Mouse (Mus musculus): ENCODE measurements around the gene Sgca. TPM values are rescaled to one million over a fixed set of nuclear protein-coding genes. Genes with fewer than 3 reads are reported as not detected.

The Sgca gene
- polyA plus RNA-seq, 1 experiment from 2014 or later: 0.69 TPM

DNA sequence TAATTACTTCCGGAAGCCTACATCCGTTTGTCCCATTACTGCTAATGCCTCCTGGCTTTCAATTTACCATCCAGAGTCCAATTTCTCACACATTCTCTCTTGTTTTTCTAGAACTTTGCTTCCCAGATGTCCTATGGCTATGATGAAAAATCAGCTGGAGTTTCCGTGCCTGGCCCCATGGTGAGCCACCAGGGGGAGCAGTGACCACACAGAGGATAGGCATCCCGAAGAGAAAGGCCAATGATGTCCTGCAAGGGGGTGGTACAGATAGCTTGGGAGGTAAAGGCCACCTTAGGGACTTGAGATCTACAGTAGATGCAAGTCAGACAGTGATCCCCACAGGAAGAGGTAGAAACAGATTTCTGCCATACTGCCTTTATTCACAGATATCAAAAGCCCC lies 36.8 kb downstream of the Sgca start:
- H3K9ac ChIP-seq: peak overlapping the region; percentile 25
- H3K9me3 ChIP-seq: no peaks in the 10 kb centered on the region
- H3K4me2 ChIP-seq: peak overlapping the region; percentile 71
- peak overlapping the region; percentile 58; the same call in 1 of the 2 replicates for H3K4me3 ChIP-seq
- peaks cover 37% of the 10 kb centered on the region for H3K4me1 ChIP-seq
- H3K36me3 ChIP-seq: peaks cover 43% of the 10 kb centered on the region
- 17% methylated on average over 4 of the region's 4 CpGs for WGBS
- ATAC-seq (ENCODE audit: borderline replicate concordance, extremely low read depth, low FRiP score, low TSS enrichment): no peak
- no peak overlapping the region for H3K27ac ChIP-seq
- peaks cover 14% of the 10 kb centered on the region; the same call in 1 of the 2 replicates for H3K27me3 ChIP-seq

DNA sequence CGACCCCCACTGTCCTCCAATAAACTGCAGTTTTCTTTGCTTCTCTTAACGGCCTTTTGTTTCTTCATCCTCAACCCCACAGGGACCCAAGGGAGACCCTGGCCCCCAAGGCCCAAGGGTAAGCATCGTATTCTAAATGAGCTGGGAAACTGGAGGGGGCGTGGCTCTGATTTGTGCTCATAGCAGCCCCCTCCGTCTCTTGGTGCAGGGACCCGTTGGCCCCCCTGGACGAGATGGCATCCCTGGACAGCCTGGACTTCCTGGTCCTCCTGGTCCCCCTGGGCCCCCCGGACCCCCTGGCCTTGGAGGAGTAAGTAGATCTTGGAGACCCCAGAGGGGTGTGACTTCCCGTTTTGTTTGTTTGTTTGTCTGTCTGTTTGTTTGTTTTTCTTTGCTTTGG lies 37.8 kb downstream of the Sgca start:
- 19% methylated on average over 9 of the region's 9 CpGs for WGBS
- H3K27ac ChIP-seq: no peak overlapping the region
- H3K36me3 ChIP-seq: peaks cover 38% of the 10 kb centered on the region
- H3K4me3 ChIP-seq: peak overlapping the region; percentile 58
- ATAC-seq (ENCODE audit: borderline replicate concordance, extremely low read depth, low FRiP score, low TSS enrichment): no peak
- H3K9ac ChIP-seq: 0 out of 2 replicates have a peak overlapping the region, but pooled peaks have one; percentile 35
- H3K9me3 ChIP-seq: no peaks in the 10 kb centered on the region
- H3K4me2 ChIP-seq: peak overlapping the region; percentile 71
- H3K4me1 ChIP-seq: peaks cover 47% of the 10 kb centered on the region
- H3K27me3 ChIP-seq: peaks cover 14% of the 10 kb centered on the region; the same call in 1 of the 2 replicates

DNA sequence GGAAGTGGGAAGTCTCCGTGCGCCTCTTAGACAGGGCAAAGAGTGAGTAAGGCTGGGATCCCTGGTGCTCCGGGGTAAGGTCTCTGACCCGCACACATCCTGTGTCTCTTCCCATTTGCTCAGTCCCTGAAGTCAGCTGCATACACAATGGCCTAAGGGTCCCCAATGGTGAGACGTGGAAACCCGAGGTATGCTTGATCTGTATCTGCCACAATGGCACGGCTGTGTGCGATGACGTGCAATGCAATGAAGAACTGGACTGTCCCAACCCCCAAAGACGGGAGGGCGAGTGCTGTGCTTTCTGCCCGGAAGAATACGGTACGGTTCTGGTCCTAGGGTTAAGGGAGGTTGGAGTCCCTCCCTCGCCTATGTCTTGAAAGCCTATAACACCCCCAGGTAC lies 38.3 kb downstream of the Sgca start:
- Histone ChIP-seq H3K4me3 (peak overlapping the region; percentile 58), H3K27me3 (peaks cover 14% of the 10 kb centered on the region; the same call in 1 of the 2 replicates), H3K4me1 (peaks cover 52% of the 10 kb centered on the region), H3K27ac (peak overlapping the region; percentile 94), H3K9ac (peak overlapping the region; percentile 35), H3K9me3 (no peaks in the 10 kb centered on the region), H3K4me2 (peak overlapping the region; percentile 71), H3K36me3 (peaks cover 33% of the 10 kb centered on the region)
- WGBS: 3% methylated on average over 15 of the region's 15 CpGs
- ATAC-seq (ENCODE audit: borderline replicate concordance, extremely low read depth, low FRiP score, low TSS enrichment): no peak

DNA sequence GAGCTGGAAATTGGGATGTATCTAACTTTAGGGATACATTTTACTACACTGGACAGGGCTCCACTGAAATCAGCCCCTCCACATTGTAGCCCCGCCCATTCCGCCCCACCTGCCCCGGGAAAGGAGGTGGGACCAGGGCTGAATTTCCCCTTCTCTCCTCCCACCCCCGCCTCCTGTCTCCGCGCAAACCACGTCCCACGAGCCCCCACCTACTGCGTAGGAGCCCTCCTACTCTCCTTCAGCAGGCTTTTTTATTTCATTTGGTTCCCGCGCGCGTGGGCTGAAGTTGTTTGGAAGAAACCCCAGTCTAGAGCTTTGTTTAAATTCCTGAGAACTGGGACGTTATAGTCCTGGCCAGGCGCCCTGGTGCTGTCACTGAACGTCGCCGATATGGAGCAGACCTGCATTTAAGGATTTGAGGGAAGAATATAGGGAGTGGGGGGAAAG lies 38.8 kb downstream of the Sgca start:
- Histone ChIP-seq H3K4me1 (peaks cover 52% of the 10 kb centered on the region), H3K36me3 (peaks cover 30% of the 10 kb centered on the region), H3K9me3 (no peaks in the 10 kb centered on the region), H3K4me2 (peak overlapping the region; percentile 71), H3K4me3 (peak overlapping the region; percentile 58), H3K27ac (peak overlapping the region; percentile 94), H3K27me3 (peaks cover 14% of the 10 kb centered on the region; the same call in 1 of the 2 replicates), H3K9ac (peak overlapping the region; percentile 35)
- 2% methylated on average over 18 of the region's 18 CpGs for WGBS
- ATAC-seq (ENCODE audit: borderline replicate concordance, extremely low read depth, low FRiP score, low TSS enrichment): peak; percentile 27

- Histone ChIP-seq H3K4me2 (peak overlapping the region; percentile 71), H3K9me3 (no peaks in the 10 kb centered on the region), H3K4me1 (peaks cover 57% of the 10 kb centered on the region), H3K27me3 (peaks cover 14% of the 10 kb centered on the region; the same call in 1 of the 2 replicates), H3K4me3 (peak overlapping the region; percentile 58), H3K27ac (peak overlapping the region; percentile 94), H3K36me3 (peaks cover 26% of the 10 kb centered on the region), H3K9ac (peak overlapping the region; percentile 59)
- peak; percentile 33 for ATAC-seq (ENCODE audit: borderline replicate concordance, extremely low read depth, low FRiP score, low TSS enrichment)
- WGBS: 1% methylated on average over 17 of the region's 17 CpGs
Measured at GRCm38 (mm10) chr11:94936851-94937295, 39.3 kb downstream of the Sgca start.

DNA sequence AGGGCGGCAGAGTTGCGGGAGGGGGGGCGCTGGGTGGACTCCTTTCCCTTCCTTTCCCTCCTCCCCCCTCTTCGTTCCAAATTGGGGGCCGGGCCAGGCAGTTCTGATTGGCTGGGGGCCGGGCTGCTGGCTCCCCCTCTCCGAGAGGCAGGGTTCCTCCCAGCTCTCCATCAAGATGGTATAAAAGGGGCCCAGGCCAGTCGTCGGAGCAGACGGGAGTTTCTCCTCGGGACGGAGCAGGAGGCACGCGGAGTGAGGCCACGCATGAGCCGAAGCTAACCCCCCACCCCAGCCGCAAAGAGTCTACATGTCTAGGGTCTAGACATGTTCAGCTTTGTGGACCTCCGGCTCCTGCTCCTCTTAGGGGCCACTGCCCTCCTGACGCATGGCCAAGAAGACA lies 40.1 kb downstream of the Sgca start, which contains the start of gene Col1a1:
Gene Col1a1, plus strand, starts transcription at position 180 of the 400 bp plus-strand sequence.
- Histone ChIP-seq H3K27ac (peak within 1 kb of the TSS; percentile 94), H3K4me3 (peak within 1 kb of the TSS; percentile 58), H3K4me2 (peak within 1 kb of the TSS; percentile 71), H3K9me3 (no peaks in the 10 kb centered on the region), H3K9ac (peak within 1 kb of the TSS; percentile 59), H3K4me1 (peaks cover 60% of the 10 kb centered on the region), H3K36me3 (peaks cover 18% of the 10 kb centered on the region), H3K27me3 (peaks cover 14% of the 10 kb centered on the region; the same call in 1 of the 2 replicates)
- WGBS: 9% methylated on average over 19 of the region's 19 CpGs
- peak; percentile 60 for ATAC-seq (ENCODE audit: borderline replicate concordance, extremely low read depth, low FRiP score, low TSS enrichment)

DNA sequence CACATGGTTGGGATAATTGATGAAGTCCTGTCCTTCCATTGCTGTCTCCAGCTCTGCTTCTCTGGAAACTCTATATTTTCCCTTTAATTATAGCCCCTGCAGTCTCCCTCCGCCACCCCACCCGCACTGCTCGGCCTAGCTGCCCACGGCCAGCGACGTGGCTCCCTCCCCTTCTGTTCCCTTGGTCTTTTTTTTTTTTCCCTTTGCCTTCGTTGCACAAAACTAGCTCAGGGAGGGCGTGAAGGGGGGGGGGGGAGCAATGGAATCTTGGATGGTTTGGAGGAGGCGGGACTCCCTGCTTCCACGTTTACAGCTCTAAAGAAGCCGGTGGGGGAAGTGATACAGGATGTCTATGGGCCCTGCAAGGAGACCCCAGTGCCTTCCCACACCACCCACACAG lies 41.6 kb downstream of the Sgca start:
- Histone ChIP-seq H3K27ac (peak overlapping the region; percentile 94), H3K9ac (no peak overlapping the region), H3K4me2 (peak overlapping the region; percentile 71), H3K4me1 (peaks cover 73% of the 10 kb centered on the region), H3K36me3 (peaks cover 2% of the 10 kb centered on the region), H3K27me3 (peaks cover 14% of the 10 kb centered on the region; the same call in 1 of the 2 replicates), H3K4me3 (no peak overlapping the region), H3K9me3 (no peaks in the 10 kb centered on the region)
- 23% methylated on average over 11 of the region's 11 CpGs for WGBS
- ATAC-seq (ENCODE audit: borderline replicate concordance, extremely low read depth, low FRiP score, low TSS enrichment): no peak

GRCm38 (mm10) chr11:94933584-94933983 lies 42.5 kb downstream of the Sgca start:
- peak overlapping the region; percentile 94 for H3K27ac ChIP-seq
- H3K27me3 ChIP-seq: peaks cover 8% of the 10 kb centered on the region; the same call in 1 of the 2 replicates
- peaks cover 74% of the 10 kb centered on the region for H3K4me1 ChIP-seq
- peak overlapping the region; percentile 71; the same call in 1 of the 2 replicates for H3K4me2 ChIP-seq
- no peaks in the 10 kb centered on the region for H3K36me3 ChIP-seq
- no peak overlapping the region for H3K4me3 ChIP-seq
- H3K9ac ChIP-seq: peak overlapping the region; percentile 18; the same call in 1 of the 2 replicates
- no peaks in the 10 kb centered on the region for H3K9me3 ChIP-seq
- peak; percentile 3; the same call in 1 of the 2 replicates for ATAC-seq (ENCODE audit: borderline replicate concordance, extremely low read depth, low FRiP score, low TSS enrichment)
- WGBS: 4% methylated on average over 8 of the region's 8 CpGs

DNA sequence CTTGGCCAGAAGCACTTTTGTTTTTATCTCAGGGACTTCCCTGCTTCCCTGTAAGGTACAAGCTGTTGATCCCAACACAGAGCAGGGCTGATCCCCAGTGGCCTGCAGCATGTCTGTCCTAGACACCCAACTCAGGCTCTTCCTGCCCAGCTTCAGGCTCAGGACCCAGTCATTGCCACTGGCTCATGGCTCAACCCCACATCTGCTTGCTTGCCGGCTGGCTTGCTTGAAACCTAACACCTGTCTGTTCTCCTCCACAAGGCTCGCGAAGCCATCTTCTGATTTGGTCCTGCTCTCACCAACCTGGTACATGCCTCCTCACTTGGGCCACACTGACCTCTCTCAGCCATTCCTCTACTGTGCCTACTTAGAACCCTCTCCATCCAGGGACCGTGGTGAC lies 46.0 kb downstream of the Sgca start:
- Histone ChIP-seq H3K9me3 (no peaks in the 10 kb centered on the region), H3K4me3 (no peak overlapping the region), H3K36me3 (no peaks in the 10 kb centered on the region), H3K4me2 (no peak overlapping the region), H3K27me3 (no peaks in the 10 kb centered on the region; the same call in 1 of the 2 replicates), H3K27ac (peak overlapping the region; percentile 98), H3K9ac (no peak overlapping the region), H3K4me1 (peaks cover 80% of the 10 kb centered on the region)
- ATAC-seq (ENCODE audit: borderline replicate concordance, extremely low read depth, low FRiP score, low TSS enrichment): no peak
- 35% methylated on average over 4 of the region's 4 CpGs for WGBS

GRCm38 (mm10) chr11:94929599-94929998 lies 46.5 kb downstream of the Sgca start:
- Histone ChIP-seq H3K4me3 (no peak overlapping the region), H3K27me3 (no peaks in the 10 kb centered on the region; the same call in 1 of the 2 replicates), H3K9me3 (no peaks in the 10 kb centered on the region), H3K27ac (peak overlapping the region; percentile 98), H3K4me2 (peak overlapping the region; percentile 43; the same call in 1 of the 2 replicates), H3K4me1 (peaks cover 74% of the 10 kb centered on the region), H3K9ac (no peak overlapping the region), H3K36me3 (no peaks in the 10 kb centered on the region)
- 26% methylated on average over 9 of the region's 9 CpGs for WGBS
- ATAC-seq (ENCODE audit: borderline replicate concordance, extremely low read depth, low FRiP score, low TSS enrichment): no peak

DNA sequence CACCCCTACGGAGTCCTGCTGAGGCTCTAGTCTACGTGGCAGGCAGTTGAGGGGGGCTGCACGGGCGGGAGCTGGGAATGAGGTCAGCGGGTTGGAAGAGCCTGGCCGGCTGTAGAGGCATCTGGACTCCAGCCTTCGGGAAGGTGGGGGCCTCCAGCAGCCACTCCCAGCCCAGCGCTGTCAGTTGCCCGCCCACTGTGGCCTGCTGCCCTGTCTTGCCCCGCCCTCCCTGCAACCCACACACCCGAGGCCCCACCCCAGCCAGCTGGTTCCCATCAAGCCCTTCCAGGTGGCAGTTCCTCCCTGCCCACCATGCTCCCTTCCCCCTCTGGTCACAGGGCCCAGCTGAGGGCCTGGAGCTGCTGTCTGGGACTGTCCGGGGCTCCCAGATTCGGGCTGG lies 47.3 kb downstream of the Sgca start:
- Histone ChIP-seq H3K4me2 (peak overlapping the region; percentile 43), H3K9ac (no peak overlapping the region), H3K27ac (peak overlapping the region; percentile 98), H3K27me3 (no peaks in the 10 kb centered on the region), H3K9me3 (no peaks in the 10 kb centered on the region), H3K36me3 (no peaks in the 10 kb centered on the region), H3K4me3 (no peak overlapping the region), H3K4me1 (peaks cover 67% of the 10 kb centered on the region)
- WGBS: 2% methylated on average over 13 of the region's 13 CpGs
- peak; percentile 92 for ATAC-seq (ENCODE audit: borderline replicate concordance, extremely low read depth, low FRiP score, low TSS enrichment)

DNA sequence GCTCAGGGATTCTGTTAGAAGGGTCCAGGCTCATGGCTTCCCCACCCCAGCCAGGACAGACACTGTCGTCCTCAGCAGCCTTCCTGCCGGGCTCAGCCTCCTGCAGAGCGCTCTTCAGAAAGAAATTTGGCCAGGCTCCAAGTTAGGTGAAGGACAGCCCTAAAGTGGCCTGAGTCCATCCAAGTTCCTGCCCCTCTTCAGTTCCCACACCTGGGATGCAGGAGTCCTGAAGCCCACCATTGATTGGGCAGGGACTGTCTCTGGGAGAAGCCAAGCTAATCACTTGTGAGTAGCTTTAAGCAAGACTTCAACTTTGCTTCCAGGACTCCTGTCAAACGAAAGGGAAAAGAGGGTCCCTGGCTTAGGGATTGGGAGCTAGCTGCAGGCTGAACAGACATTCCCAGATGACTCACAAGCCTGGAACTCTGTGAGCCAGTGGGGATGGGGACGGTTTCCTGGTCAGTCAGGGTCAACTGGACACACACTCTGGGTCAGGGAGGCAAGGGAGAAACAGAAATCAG lies 48.3 kb downstream of the Sgca start:
- 7% methylated on average over 5 of the region's 5 CpGs for WGBS
- Histone ChIP-seq H3K27ac (peak overlapping the region; percentile 98), H3K9ac (no peak overlapping the region), H3K36me3 (no peaks in the 10 kb centered on the region), H3K9me3 (no peaks in the 10 kb centered on the region), H3K27me3 (no peaks in the 10 kb centered on the region), H3K4me3 (no peak overlapping the region), H3K4me1 (peaks cover 57% of the 10 kb centered on the region), H3K4me2 (no peak overlapping the region)
- no peak for ATAC-seq (ENCODE audit: borderline replicate concordance, extremely low read depth, low FRiP score, low TSS enrichment)

Measured in lung, embryonic 15.5 days (tissue).